Mouse (Mus musculus): ENCODE data around the gene Mtcl1.

Gene Mtcl1

GRCm38 (mm10) chr17:66449460-66450341 lies at the start of gene Mtcl1:
Gene Mtcl1, minus strand, starts transcription at chr17:66449750.
- peak; percentile 77 to 91 for DNase-seq

GRCm38 (mm10) chr17:66498598-66498997 lies 49.0 kb upstream of the Mtcl1 start:
- DNase-seq: no peak

- DNase-seq: no peak
These were observed 47.0 kb upstream of the Mtcl1 start for GRCm38 (mm10) chr17:66496589-66496988.

GRCm38 (mm10) chr17:66490022-66490601 lies 40.6 kb upstream of the Mtcl1 start:
- peak in 1 of 2 experiments; percentile 63 for DNase-seq

- no peak for DNase-seq
These were observed 37.0 kb upstream of the Mtcl1 start for GRCm38 (mm10) chr17:66486576-66486975.

GRCm38 (mm10) chr17:66485742-66486141 lies 36.2 kb upstream of the Mtcl1 start:
- peak; percentile 56 to 78 for DNase-seq

- no peak for DNase-seq
These were observed 35.4 kb upstream of the Mtcl1 start for GRCm38 (mm10) chr17:66484965-66485364.

- peak; percentile 29 to 58 for DNase-seq
These were observed 34.3 kb upstream of the Mtcl1 start for GRCm38 (mm10) chr17:66483651-66484454.

GRCm38 (mm10) chr17:66481295-66481694 lies 31.7 kb upstream of the Mtcl1 start:
- DNase-seq: no peak

GRCm38 (mm10) chr17:66480491-66481278 lies 31.1 kb upstream of the Mtcl1 start:
- no peak for DNase-seq

- DNase-seq: no peak
These were observed 30.4 kb upstream of the Mtcl1 start for GRCm38 (mm10) chr17:66479813-66480490.

- DNase-seq: no peak
These were observed 29.8 kb upstream of the Mtcl1 start for GRCm38 (mm10) chr17:66479311-66479710.

GRCm38 (mm10) chr17:66473205-66473604 lies 23.7 kb upstream of the Mtcl1 start:
- no peak for DNase-seq

- DNase-seq: no peak
These were observed 22.2 kb upstream of the Mtcl1 start for GRCm38 (mm10) chr17:66471775-66472174.

- DNase-seq: no peak
These were observed 21.7 kb upstream of the Mtcl1 start for GRCm38 (mm10) chr17:66471252-66471651.

GRCm38 (mm10) chr17:66470020-66470419 lies 20.5 kb upstream of the Mtcl1 start:
- DNase-seq: no peak

GRCm38 (mm10) chr17:66457278-66457677 lies 7.7 kb upstream of the Mtcl1 start:
- no peak for DNase-seq

- peak; percentile 88 for DNase-seq
These were observed 1.6 kb upstream of the Mtcl1 start for GRCm38 (mm10) chr17:66451143-66451542.

GRCm38 (mm10) chr17:66450526-66451070 lies 1.0 kb upstream of the Mtcl1 start:
- no peak for DNase-seq

- peak; percentile 69 to 72 for DNase-seq
These were observed 837 bp downstream of the Mtcl1 start for GRCm38 (mm10) chr17:66448421-66449405.

Measured in lung, postnatal 4 days (tissue).